Mouse (Mus musculus): ENCODE measurements around the gene Fbxo28.

- TF ChIP-seq MYOD1 (IDR thresholded peaks at IDR 0.05; ENCODE audit: control insufficient read depth in 1 of 3, insufficient read length in 2 of 3, low read depth in 2 of 3) (no peak), TCF12 (IDR thresholded peaks at IDR 0.05; ENCODE audit: insufficient read depth, poor library complexity, severe bottlenecking) (no peak), MAX (IDR thresholded peaks at IDR 0.05; ENCODE audit: low read depth) (no peak), POLR2A (IDR thresholded peaks at IDR 0.05; ENCODE audit: insufficient read length, low read depth) (no peak)
These were observed 69.8 kb downstream of the Fbxo28 start for GRCm38 (mm10) chr1:182271632-182272031.

Measured in myocyte (in vitro differentiated cells).